Comparison of ENCODE assay signal across 10 mouse cellular contexts in the genomic region with DNA sequence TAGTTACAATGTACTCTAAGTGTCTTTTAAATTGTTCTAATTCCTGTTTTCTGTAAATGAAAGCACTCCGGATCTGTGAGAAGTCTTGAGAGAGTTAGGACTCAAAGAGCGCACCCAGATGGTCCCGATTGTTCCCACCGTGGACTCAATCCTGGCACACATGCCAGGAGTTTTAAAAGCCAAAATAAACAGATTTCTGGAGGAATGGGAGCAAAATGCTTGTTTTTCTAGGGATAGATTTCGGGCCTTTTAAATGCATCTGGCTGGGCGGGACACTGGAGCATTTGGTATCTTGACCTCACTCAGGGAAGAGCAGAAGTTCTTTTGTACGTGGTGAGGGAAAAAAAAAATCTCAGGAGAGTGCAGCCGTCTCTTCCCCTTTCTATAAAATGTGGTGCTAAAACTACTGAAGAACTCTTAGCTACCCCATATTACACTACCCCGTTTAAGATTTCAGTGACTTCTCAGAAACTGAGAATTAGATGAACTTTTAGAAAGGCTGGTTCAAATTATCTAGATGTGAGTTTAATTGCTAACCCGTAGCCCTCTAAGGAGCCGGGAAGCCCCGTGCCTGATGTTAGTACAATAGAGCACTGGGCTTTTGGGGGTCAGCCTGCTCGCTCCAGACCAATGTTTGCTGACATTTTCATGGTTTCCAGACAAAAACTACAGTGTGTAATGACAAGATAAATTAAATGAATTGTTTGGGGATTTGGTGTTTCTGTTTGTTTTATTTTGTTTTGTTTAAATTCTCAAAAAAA.
DNase-seq lines count a peak whose midpoint lies in the region; ATAC-seq lines count a peak whose summit lies in the region.
"Had no signal": no experiment of that assay in that cellular context is flagged by ENCODE, and none has a peak within 500 bp of the region (broad histone marks: within the 10 kb centered on the region; RNA-seq: fewer than 3 reads in every experiment).

No protein-coding gene starts in this region.

- 22% methylated on average over 13 of the region's 13 CpGs for WGBS in kidney, embryonic 14.5 days
- WGBS in embryonic facial prominence, embryonic 10.5 days = 2% methylated on average over 13 of the region's 13 CpGs
- WGBS in lung, embryonic 16.5 days = 30% methylated on average over 13 of the region's 13 CpGs

- H3K27me3 ChIP-seq in kidney, embryonic 14.5 days (ENCODE audit: control insufficient read depth, insufficient read depth, low read length) = no peaks in the 10 kb centered on the region
- no peaks in the 10 kb centered on the region for H3K27me3 ChIP-seq in embryonic facial prominence, embryonic 10.5 days (replicated peaks; ENCODE audit: low read depth, poor library complexity, severe bottlenecking)
- H3K27me3 ChIP-seq in lung, embryonic 16.5 days (ENCODE audit: control insufficient read depth, insufficient read depth, low read depth, low read length) = no peaks in the 10 kb centered on the region
- H3K27me3 ChIP-seq: Patski had no signal

- peaks cover 21% of the 10 kb centered on the region for H3K36me3 ChIP-seq in kidney, embryonic 14.5 days (ENCODE audit: control insufficient read depth, insufficient read depth, low read length)
- H3K36me3 ChIP-seq in embryonic facial prominence, embryonic 10.5 days (replicated peaks) = peaks cover 56% of the 10 kb centered on the region
- H3K36me3 ChIP-seq in lung, embryonic 16.5 days (ENCODE audit: control insufficient read depth, insufficient read depth, low read length) = peaks cover 8% of the 10 kb centered on the region; the same call in 1 of the 2 replicates
- H3K36me3 ChIP-seq: liver, embryonic 13.5 days had no signal

- H3K4me1 ChIP-seq in kidney, embryonic 14.5 days (ENCODE audit: control insufficient read depth, insufficient read depth, low read length) = no peaks in the 10 kb centered on the region
- H3K4me1 ChIP-seq in brown adipose tissue, adult 24 weeks (ENCODE audit: control insufficient read depth, insufficient read depth, insufficient read length, low read length) = no peaks in the 10 kb centered on the region; the same call in 1 of the 2 replicates
- peaks cover 51% of the 10 kb centered on the region for H3K4me1 ChIP-seq in embryonic facial prominence, embryonic 10.5 days
- no peaks in the 10 kb centered on the region for H3K4me1 ChIP-seq in lung, embryonic 16.5 days (replicated peaks; ENCODE audit: control insufficient read depth, insufficient read depth, low read length)

- H3K9ac ChIP-seq in kidney, embryonic 14.5 days (ENCODE audit: low read depth, low read length) = no peak overlapping the region
- H3K9ac ChIP-seq in lung, embryonic 16.5 days (ENCODE audit: low read length) = peak overlapping the region; percentile 24; the same call in 1 of the 2 replicates
- H3K9ac ChIP-seq: liver, embryonic 13.5 days had no signal

- no peaks in the 10 kb centered on the region for H3K9me3 ChIP-seq in kidney, embryonic 14.5 days (ENCODE audit: control insufficient read depth, low read length)
- no peaks in the 10 kb centered on the region for H3K9me3 ChIP-seq in embryonic facial prominence, embryonic 10.5 days
- no peaks in the 10 kb centered on the region for H3K9me3 ChIP-seq in lung, embryonic 16.5 days (ENCODE audit: control insufficient read depth, low read length)
- H3K9me3 ChIP-seq: liver, embryonic 13.5 days had no signal

- H3K4me3 ChIP-seq in kidney, embryonic 14.5 days (ENCODE audit: low read length) = no peak overlapping the region
- no peak overlapping the region for H3K4me3 ChIP-seq in brown adipose tissue, adult 24 weeks (ENCODE audit: insufficient read depth, low read depth, low read length)
- peak overlapping the region; percentile 64 for H3K4me3 ChIP-seq in embryonic facial prominence, embryonic 10.5 days
- H3K4me3 ChIP-seq in lung, embryonic 16.5 days (ENCODE audit: low read length) = no peak overlapping the region
- H3K4me3 ChIP-seq: liver, embryonic 13.5 days had no signal

- no peak for DNase-seq in kidney, postnatal 25 days
- peak; percentile 63 for DNase-seq in embryonic facial prominence, embryonic 10.5 days (ENCODE audit: low spot score)
- no peak for DNase-seq in right cerebral cortex, adult 2 months (ENCODE audit: low spot score in 2 of 2)
- DNase-seq: kidney, postnatal 14 days; liver, embryonic 13.5 days had no signal

- no peak overlapping the region for H3K27ac ChIP-seq in kidney, embryonic 14.5 days (ENCODE audit: low read depth, low read length)
- H3K27ac ChIP-seq in brown adipose tissue, adult 24 weeks (replicated peaks; ENCODE audit: low read depth, low read length) = peak overlapping the region; percentile 53; the same call in 1 of the 2 replicates
- peak overlapping the region; percentile 95 for H3K27ac ChIP-seq in embryonic facial prominence, embryonic 10.5 days (replicated peaks)
- H3K27ac ChIP-seq in lung, embryonic 16.5 days (ENCODE audit: low read length) = peak overlapping the region; percentile 43
- H3K27ac ChIP-seq: liver, embryonic 13.5 days had no signal

- H3K4me2 ChIP-seq in kidney, embryonic 14.5 days (replicated peaks; ENCODE audit: low read depth, low read length) = peak overlapping the region; percentile 19; the same call in 1 of the 2 replicates
- peak overlapping the region; percentile 27 for H3K4me2 ChIP-seq in lung, embryonic 16.5 days (ENCODE audit: low read depth, low read length)
- H3K4me2 ChIP-seq: liver, embryonic 13.5 days had no signal

- no peak for ATAC-seq in kidney, embryonic 14.5 days (ENCODE audit: low FRiP score, low TSS enrichment)
- peak; percentile 43; the same call in 1 of the 2 replicates for ATAC-seq in lung, embryonic 16.5 days (ENCODE audit: low read depth)
- ATAC-seq in CD4-positive, CD25-positive, alpha-beta regulatory T cell, adult 4 months = no peak
- ATAC-seq: Patski had no signal
